Mouse (Mus musculus) E14TG2a.4 (cell line): Measurements from ENCODE around the gene Car15.
A peak's percentile ranks its signal among the peaks of the same experiment; 100 is the strongest.

Experiments
- H3K27me3 ChIP-seq: 2 replicates; pipeline ENCODE4 v1.6.1; 2014; ENCODE audit warnings: low read length, control low read depth; ENCODE audit not compliant: insufficient read depth
- H3K36me3 ChIP-seq: 2 replicates; pipeline ENCODE4 v1.6.1; 2014; ENCODE audit warnings: low read length, control low read depth; ENCODE audit not compliant: insufficient read depth
- H3K4me1 ChIP-seq: replicated peaks from 2 replicates; pipeline ENCODE4 v1.6.1; 2014; ENCODE audit warnings: low read depth, low read length, control low read depth
- H3K4me3 ChIP-seq: replicated peaks from 2 replicates; pipeline ENCODE4 v1.5.1; 2014; ENCODE audit warnings: mild to moderate bottlenecking, low read length
- H3K9me3 ChIP-seq: 2 replicates; pipeline ENCODE4 v1.6.1; 2014; ENCODE audit warnings: low read length, control low read depth
- CTCF ChIP-seq: conservative IDR thresholded peaks from 2 replicates; pipeline ENCODE4 v1.5.1; 2014; ENCODE audit warnings: low read length
- NANOG ChIP-seq: IDR thresholded peaks from 2 replicates; pipeline ENCODE4 v1.6.1; 2014; ENCODE audit warnings: borderline replicate concordance, low read length, mixed read lengths
- POU5F1 ChIP-seq: IDR thresholded peaks from 2 replicates; pipeline ENCODE4 v1.6.1; 2014; ENCODE audit warnings: low read length, borderline replicate concordance

The Car15 gene

DNA sequence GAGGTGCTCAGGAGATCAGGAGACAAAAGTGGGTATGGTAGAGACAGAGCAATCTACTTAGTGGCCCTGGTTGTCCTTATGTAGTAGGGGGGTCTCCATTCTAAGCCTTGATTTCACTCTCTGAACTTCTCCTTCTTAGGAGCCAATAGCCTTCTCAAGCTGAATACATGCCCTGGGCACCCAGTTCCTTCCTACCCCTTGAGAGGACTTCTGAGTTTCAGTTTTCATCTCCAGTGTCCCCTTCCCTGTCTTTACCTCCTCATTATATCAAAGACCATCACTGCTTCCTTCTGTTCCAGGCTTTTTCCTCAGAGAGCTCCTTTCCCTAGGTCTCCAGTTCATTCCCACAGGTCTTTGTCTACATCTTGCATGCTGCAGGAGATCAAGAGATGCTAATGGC, 41.6 kb downstream of the Car15 start:
- TF ChIP-seq POU5F1 (no peak), NANOG (no peak), CTCF (no peak)
- H3K27me3 ChIP-seq: peaks cover 79% of the 10 kb centered on the region
- H3K9me3 ChIP-seq: peaks cover 5% of the 10 kb centered on the region; the same call in 1 of the 2 replicates
- H3K4me3 ChIP-seq: peak overlapping the region; percentile 70
- H3K4me1 ChIP-seq: peaks cover 28% of the 10 kb centered on the region
- peaks cover 13% of the 10 kb centered on the region for H3K36me3 ChIP-seq

DNA sequence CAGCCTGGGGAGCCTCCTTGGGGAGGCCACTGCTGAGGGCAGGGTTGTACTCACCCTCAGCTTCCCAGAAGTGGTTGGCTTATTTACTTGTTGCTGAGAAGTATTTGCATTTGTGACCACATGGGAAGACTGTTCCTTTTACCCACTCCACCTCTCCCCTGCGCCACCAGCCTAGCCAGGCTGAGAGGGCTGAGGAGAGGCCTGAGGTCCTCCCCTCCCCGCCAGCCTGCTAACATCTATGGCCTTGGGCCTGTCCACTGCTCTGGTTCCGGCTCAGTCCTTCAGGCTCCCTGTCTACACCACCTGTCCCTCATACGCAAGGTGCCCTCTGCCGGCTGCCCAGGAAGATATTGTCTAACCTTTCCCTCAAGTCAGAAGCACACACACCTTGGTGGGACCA, 42.5 kb downstream of the Car15 start:
- Histone ChIP-seq H3K4me3 (no peak overlapping the region), H3K27me3 (peaks cover 70% of the 10 kb centered on the region), H3K9me3 (peaks cover 5% of the 10 kb centered on the region; the same call in 1 of the 2 replicates), H3K36me3 (peaks cover 22% of the 10 kb centered on the region), H3K4me1 (peaks cover 22% of the 10 kb centered on the region)
- TF ChIP-seq NANOG: no peak
- TF ChIP-seq POU5F1: no peak
- TF ChIP-seq CTCF: no peak

DNA sequence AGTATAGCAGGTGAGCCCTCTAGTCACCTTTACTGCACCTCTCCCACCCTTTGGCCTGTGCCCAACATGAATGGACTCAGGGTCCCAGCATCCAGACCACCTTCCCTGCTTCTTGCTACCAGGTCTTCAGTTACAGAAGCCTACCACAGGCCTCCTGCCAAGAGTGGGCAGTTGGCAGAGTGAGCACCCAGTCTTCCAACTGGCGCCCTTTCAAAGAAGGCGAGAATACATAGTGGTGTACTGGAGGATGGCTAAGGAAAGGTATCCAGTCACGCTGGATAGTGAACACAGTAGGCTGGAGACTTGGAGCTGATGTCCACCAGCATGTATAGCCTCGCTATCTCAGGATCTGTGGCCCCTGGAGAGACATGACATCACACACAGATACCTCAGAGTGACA, 44.1 kb downstream of the Car15 start:
- H3K9me3 ChIP-seq: peaks cover 3% of the 10 kb centered on the region; the same call in 1 of the 2 replicates
- no peak overlapping the region for H3K4me3 ChIP-seq
- H3K4me1 ChIP-seq: peaks cover 19% of the 10 kb centered on the region
- H3K27me3 ChIP-seq: peaks cover 55% of the 10 kb centered on the region
- peaks cover 36% of the 10 kb centered on the region for H3K36me3 ChIP-seq
- TF ChIP-seq POU5F1 (no peak), NANOG (no peak), CTCF (no peak)

DNA sequence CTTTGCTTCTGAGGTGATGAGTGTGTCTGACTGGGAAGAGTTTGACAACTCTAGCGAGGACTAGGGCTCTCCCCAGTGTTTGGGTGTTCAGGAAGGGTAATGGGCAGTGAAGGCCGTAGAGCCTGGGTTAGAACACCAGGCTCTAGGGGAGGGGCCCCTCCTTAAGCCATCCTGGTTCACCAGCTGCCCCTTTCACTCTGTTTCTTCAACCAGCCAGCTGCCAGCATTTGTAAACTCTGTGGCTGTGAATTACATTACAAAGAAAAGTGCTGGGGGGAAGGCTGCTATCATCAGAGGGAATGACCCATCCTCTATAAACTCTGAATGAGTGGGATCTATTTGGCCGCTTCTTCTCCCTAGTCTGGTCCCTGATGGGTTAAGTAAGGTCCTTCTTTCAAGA, 45.4 kb downstream of the Car15 start:
- TF ChIP-seq CTCF (no peak), NANOG (no peak), POU5F1 (no peak)
- Histone ChIP-seq H3K4me1 (peaks cover 8% of the 10 kb centered on the region), H3K4me3 (no peak overlapping the region), H3K36me3 (peaks cover 47% of the 10 kb centered on the region), H3K27me3 (peaks cover 42% of the 10 kb centered on the region), H3K9me3 (no peaks in the 10 kb centered on the region)

DNA sequence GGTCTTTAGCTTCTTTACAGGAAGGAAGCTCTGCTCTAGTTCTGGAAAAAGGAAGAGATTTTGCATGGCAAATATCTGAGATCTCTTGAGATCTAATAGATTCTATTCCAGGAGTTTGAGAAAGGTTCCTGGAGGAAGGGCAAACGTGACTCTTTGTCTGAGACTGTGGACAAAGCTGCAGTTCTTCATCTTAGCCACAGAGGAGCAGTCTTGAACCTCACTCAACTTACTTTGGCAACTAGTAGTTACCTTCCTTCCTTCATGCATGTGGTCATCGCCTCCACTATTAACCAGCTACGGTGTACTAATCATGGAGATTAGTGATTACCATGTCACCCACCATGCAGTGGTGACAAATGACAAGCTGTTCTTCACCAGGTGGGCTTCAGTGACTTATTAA, 52.8 kb downstream of the Car15 start:
- Histone ChIP-seq H3K36me3 (peaks cover 80% of the 10 kb centered on the region), H3K27me3 (no peaks in the 10 kb centered on the region), H3K4me1 (no peaks in the 10 kb centered on the region), H3K4me3 (no peak overlapping the region), H3K9me3 (no peaks in the 10 kb centered on the region)
- TF ChIP-seq POU5F1: no peak
- no peak for TF ChIP-seq CTCF
- no peak for TF ChIP-seq NANOG
